Mouse (Mus musculus) macrophage (primary cell): ENCODE data around the gene Grk2. TPM values are rescaled to one million over a fixed set of nuclear protein-coding genes. Genes with fewer than 3 reads are reported as not detected.

Experiments
- H3K27ac ChIP-seq: fragments of 350-480 bp; formaldehyde crosslinking; 2 replicates; pipeline ENCODE4 v1.9.0; 2021
- H3K36me3 ChIP-seq: fragments of 350-480 bp; formaldehyde crosslinking; 2 replicates; pipeline ENCODE4 v1.9.0; 2021; ENCODE audit errors: inconsistent target
- H3K4me3 ChIP-seq: fragments of 350-480 bp; formaldehyde crosslinking; 2 replicates; pipeline ENCODE4 v1.9.0; 2021; ENCODE audit errors: inconsistent target
- H3K79me2 ChIP-seq: fragments of 350-480 bp; formaldehyde crosslinking; 2 replicates; pipeline ENCODE4 v1.9.0; 2021; ENCODE audit errors: inconsistent target
- WGBS: methylation state at CpG from one replicate; pipeline ENCODE4 v1.1.7; 2026; ENCODE audit warnings: inconsistent platforms; ENCODE audit not compliant: missing documents; 5-methylcytosine and 5-hydroxymethylcytosine counted together
- polyA plus RNA-seq: library from polyadenylated mRNA; stranded (reverse); fragments of 250-400 nt; gene quantifications from 3 replicates; pipeline ENCODE4 v1.2.4, GENCODE M21; 2018; ENCODE audit warnings: inconsistent platforms

The Grk2 gene
- polyA plus RNA-seq, 1 experiment from 2014 or later: 131 TPM

GRCm38 (mm10) chr19:4240247-4240668, 65.8 kb downstream of the Grk2 start:
- no peak overlapping the region for H3K4me3 ChIP-seq
- H3K27ac ChIP-seq: no peak overlapping the region
- H3K79me2 ChIP-seq: no peaks in the 10 kb centered on the region
- WGBS: 72% methylated on average over 8 of the region's 8 CpGs
- no peaks in the 10 kb centered on the region for H3K36me3 ChIP-seq

Other genes starting within 250 kb of the Grk2 start
- not detected in 3 replicates for gene Gstp3, start 246.7 kb downstream of the Grk2 start, polyA plus RNA-seq
- gene Cabp2, start 224.6 kb downstream of the Grk2 start, polyA plus RNA-seq: not detected in 3 replicates
- 16.7 to 37.3 TPM (median 23.1 TPM) in 3 replicates for gene Cdk2ap2, start 209.0 kb downstream of the Grk2 start, polyA plus RNA-seq
- 12.8 to 30.4 TPM (median 14.2 TPM) in 3 replicates for gene Pitpnm1, start 206.2 kb downstream of the Grk2 start, polyA plus RNA-seq
- gene Aip, start 180.4 kb downstream of the Grk2 start, polyA plus RNA-seq: 80.9 to 169 TPM (median 84.6 TPM) in 3 replicates
- gene Gpr152, start 166.4 kb downstream of the Grk2 start, polyA plus RNA-seq: not detected in 3 replicates
- gene Cabp4, start 162.2 kb downstream of the Grk2 start, polyA plus RNA-seq: not detected in 3 replicates
- gene Coro1b, start 157.6 kb downstream of the Grk2 start, polyA plus RNA-seq: 252 to 368 TPM (median 357 TPM) in 3 replicates
- gene Ptprcap, start 152.6 kb downstream of the Grk2 start, polyA plus RNA-seq: 0.28 to 0.53 TPM (median 0.41 TPM) in 3 replicates
- 13.6 to 29.6 TPM (median 18.4 TPM) in 3 replicates for gene Rps6kb2, start 142.9 kb downstream of the Grk2 start, polyA plus RNA-seq
- gene Carns1, start 130.7 kb downstream of the Grk2 start, polyA plus RNA-seq: 0.62 to 1.00 TPM (median 0.77 TPM) in 3 replicates
- gene Tbc1d10c, start 114.9 kb downstream of the Grk2 start, polyA plus RNA-seq: 0.25 to 0.60 TPM (median 0.41 TPM) in 3 replicates
- gene Ppp1ca, start 114.2 kb downstream of the Grk2 start, polyA plus RNA-seq: 375 to 413 TPM (median 395 TPM) in 3 replicates
- 16.0 to 22.9 TPM (median 16.7 TPM) in 3 replicates for gene Rad9a, start 104.6 kb downstream of the Grk2 start, polyA plus RNA-seq
- gene Clcf1, start 92.0 kb downstream of the Grk2 start, polyA plus RNA-seq: 0.10 to 0.21 TPM (median 0.17 TPM) in 3 replicates
- not detected in 3 replicates for gene AC109138.7, start 91.9 kb downstream of the Grk2 start, polyA plus RNA-seq
- gene Pold4, start 74.3 kb downstream of the Grk2 start, polyA plus RNA-seq: 33.8 to 76.3 TPM (median 47.8 TPM) in 3 replicates
- 32.6 to 83.1 TPM (median 36.6 TPM) in 3 replicates for gene Ssh3, start 37.0 kb downstream of the Grk2 start, polyA plus RNA-seq
- 3.2 to 8.1 TPM (median 5.6 TPM) in 3 replicates for gene Ankrd13d, start 23.1 kb downstream of the Grk2 start, polyA plus RNA-seq
- gene Kdm2a, start 92.1 kb upstream of the Grk2 start, polyA plus RNA-seq: 30.1 to 62.8 TPM (median 39.7 TPM) in 3 replicates
- 4.4 to 12.0 TPM (median 6.0 TPM) in 3 replicates for gene Rhod, start 133.2 kb upstream of the Grk2 start, polyA plus RNA-seq
- gene Syt12, start 171.2 kb upstream of the Grk2 start, polyA plus RNA-seq: not detected in 3 replicates
- not detected in 3 replicates for gene 2010003K11Rik, start 192.4 kb upstream of the Grk2 start, polyA plus RNA-seq
- gene Pcx, start 204.2 kb upstream of the Grk2 start, polyA plus RNA-seq: 0.35 to 0.94 TPM (median 0.49 TPM) in 3 replicates